Mouse (Mus musculus): ENCODE measurements at regions not wholly inside any gene's neighbourhood (a gene's known extent, or its start where the extent isn't known, plus 50 kb on each side); places are given as distances from the start of the nearest gene placed in this dataset.

DNA sequence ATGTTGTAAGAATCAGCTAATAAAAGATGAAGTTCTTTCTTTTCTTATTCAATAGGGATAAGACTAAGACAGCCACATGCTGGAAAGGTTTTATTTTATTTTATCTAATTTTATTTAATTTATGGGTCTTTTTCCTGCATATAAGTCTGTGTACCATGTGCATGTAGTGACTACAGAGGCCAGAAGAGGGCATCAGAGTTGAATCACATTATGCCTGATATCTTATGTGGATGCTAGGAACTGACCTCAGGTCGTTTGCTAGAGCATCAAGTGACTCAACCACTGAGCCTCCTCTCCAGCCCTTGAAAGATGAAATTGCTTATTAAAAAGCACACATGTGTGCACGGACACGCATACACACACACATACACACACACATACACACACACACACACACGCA, 113.1 kb downstream of the Slc38a4 start:
- TF ChIP-seq MYC (IDR thresholded peaks at IDR 0.05; ENCODE audit: low read depth, low read length) (no peak), RCOR1 (IDR thresholded peaks at IDR 0.05; ENCODE audit: low read depth, low read length) (no peak), POLR2A (IDR thresholded peaks at IDR 0.05; ENCODE audit: control insufficient read depth in 1 of 2, insufficient read depth in 1 of 2, low read depth in 1 of 2, low read length in 2 of 2, poor library complexity in 1 of 2) (no peak), RAD21 (IDR thresholded peaks at IDR 0.05; ENCODE audit: low read depth, low read length) (peak; percentile 25), E2F4 (IDR thresholded peaks at IDR 0.05; ENCODE audit: borderline replicate concordance, low read depth, low read length) (no peak), POLR2AphosphoS5 (IDR thresholded peaks at IDR 0.05; ENCODE audit: borderline replicate concordance, low read depth, low read length) (no peak), CTCF (IDR thresholded peaks at IDR 0.05 in 2 of 3, conservative IDR thresholded peaks at IDR 0.05 in 1 of 3; ENCODE audit: control insufficient read depth in 1 of 3, insufficient read depth in 1 of 3, low read depth in 2 of 3, low read length in 3 of 3, poor library complexity in 1 of 3, severe bottlenecking in 1 of 3) (peak in 2 of 3 experiments; percentile 37 to 50; a peak in 3 of 6 replicates), EP300 (IDR thresholded peaks at IDR 0.05; ENCODE audit: low read depth in 1 of 2, low read length in 2 of 2) (no peak), ELF1 (IDR thresholded peaks at IDR 0.05; ENCODE audit: low read depth, low read length) (no peak), ETS1 (IDR thresholded peaks at IDR 0.05; ENCODE audit: low read depth, low read length) (no peak), GABPA (IDR thresholded peaks at IDR 0.05; ENCODE audit: low read depth, low read length) (no peak), ZKSCAN1 (IDR thresholded peaks at IDR 0.05; ENCODE audit: low read depth, low read length) (no peak)

Measured in MEL (cell line).